Mouse (Mus musculus): ENCODE data around the gene Elmsan1.

GRCm38 (mm10) chr12:84220951-84221891, 2.5 kb upstream of the Elmsan1 start:
- TF ChIP-seq HCFC1 (IDR thresholded peaks at IDR 0.05; ENCODE audit: borderline replicate concordance, insufficient read depth, low read length) (no peak), ZNF384 (IDR thresholded peaks at IDR 0.05; ENCODE audit: low read depth, low read length) (no peak)

Data from ES-E14 (cell line).